Mouse (Mus musculus): ENCODE results near the gene Zbtb16. TPM values are rescaled to one million over a fixed set of nuclear protein-coding genes. Genes with fewer than 3 reads are reported as not detected.

Zbtb16 gene
- total and polyA plus RNA-seq, 3 experiments, result 15.7 to 150 (median 149) TPM

- WGBS, result 85% methylated on average over 9 of the region's 9 CpGs
- peak overlapping the region; percentile 17; the same call in 1 of the 2 replicates for H3K27ac ChIP-seq
- no peaks in the 10 kb centered on the region for H3K27me3 ChIP-seq (ENCODE audit: control insufficient read depth, insufficient read depth, low read length)
- peaks cover 9% of the 10 kb centered on the region for H3K79me2 ChIP-seq (replicated peaks; ENCODE audit: control insufficient read depth, insufficient read depth, low read length)
- TF ChIP-seq CTCF (IDR thresholded peaks at IDR 0.05) (no peak), POLR2A (IDR thresholded peaks at IDR 0.05; ENCODE audit: insufficient read depth, low read depth, low read length) (peak; percentile 33; the same call in 1 of the 2 replicates)
- H3K4me3 ChIP-seq, result no peak overlapping the region
- peak in 1 of 2 experiments; percentile 33 for DNase-seq
- H3K36me3 ChIP-seq (ENCODE audit: control insufficient read depth, insufficient read depth, low read length), result peaks cover 47% of the 10 kb centered on the region
- H3K9ac ChIP-seq (ENCODE audit: low read depth, low read length), result no peak overlapping the region
- intact Hi-C loops (cut with DNase I), result loop anchor here (5.0 kb wide), 1 partner anchor 34 kb away; no protein-coding TSS in a partner anchor
- peaks cover 58% of the 10 kb centered on the region for H3K4me1 ChIP-seq (ENCODE audit: control insufficient read depth, insufficient read depth, low read length)
These were observed 14.6 kb downstream of the Zbtb16 start for GRCm38 (mm10) chr9:48821431-48821830.

- 49% methylated on average over 3 of the region's 3 CpGs for WGBS
- H3K9ac ChIP-seq (ENCODE audit: low read depth, low read length), result no peak overlapping the region
- DNase-seq, result no peak
- no peak overlapping the region; the same call in 1 of the 2 replicates for H3K27ac ChIP-seq
- no peak for TF ChIP-seq POLR2A (IDR thresholded peaks at IDR 0.05; ENCODE audit: insufficient read depth, low read depth, low read length)
- no peak for TF ChIP-seq EP300 (IDR thresholded peaks at IDR 0.05; ENCODE audit: insufficient read depth, low read depth, low read length)
- no peak for TF ChIP-seq CTCF (IDR thresholded peaks at IDR 0.05)
- peaks cover 56% of the 10 kb centered on the region for H3K4me1 ChIP-seq (ENCODE audit: control insufficient read depth, insufficient read depth, low read length)
- H3K4me3 ChIP-seq, result no peak overlapping the region
- intact Hi-C loops (cut with DNase I), result loop anchor here (5.0 kb wide), 1 partner anchor 33 kb away; no protein-coding TSS in a partner anchor
- no peaks in the 10 kb centered on the region for H3K27me3 ChIP-seq (ENCODE audit: control insufficient read depth, insufficient read depth, low read length)
- peaks cover 8% of the 10 kb centered on the region for H3K79me2 ChIP-seq (replicated peaks; ENCODE audit: control insufficient read depth, insufficient read depth, low read length)
- peaks cover 40% of the 10 kb centered on the region for H3K36me3 ChIP-seq (ENCODE audit: control insufficient read depth, insufficient read depth, low read length)
These were observed 15.2 kb downstream of the Zbtb16 start for GRCm38 (mm10) chr9:48820791-48821190.

- Histone ChIP-seq H3K4me3 (no peak overlapping the region), H3K79me2 (replicated peaks; ENCODE audit: control insufficient read depth, insufficient read depth, low read length) (peaks cover 6% of the 10 kb centered on the region), H3K36me3 (ENCODE audit: control insufficient read depth, insufficient read depth, low read length) (peaks cover 35% of the 10 kb centered on the region), H3K9ac (ENCODE audit: low read depth, low read length) (no peak overlapping the region), H3K4me1 (ENCODE audit: control insufficient read depth, insufficient read depth, low read length) (peaks cover 55% of the 10 kb centered on the region), H3K27ac (no peak overlapping the region), H3K27me3 (ENCODE audit: control insufficient read depth, insufficient read depth, low read length) (no peaks in the 10 kb centered on the region)
- WGBS, result 77% methylated on average over 10 of the region's 10 CpGs
- TF ChIP-seq EP300 (IDR thresholded peaks at IDR 0.05; ENCODE audit: insufficient read depth, low read depth, low read length) (no peak), POLR2A (IDR thresholded peaks at IDR 0.05; ENCODE audit: insufficient read depth, low read depth, low read length) (no peak), CTCF (IDR thresholded peaks at IDR 0.05) (no peak)
- DNase-seq, result no peak
- intact Hi-C loops (cut with DNase I), result loop anchor here (2.0 to 5.0 kb wide), 3 partner anchors 15 to 57 kb away; no protein-coding TSS in a partner anchor
These were observed 16.3 kb downstream of the Zbtb16 start for GRCm38 (mm10) chr9:48819695-48820094.

GRCm38 (mm10) chr9:48819137-48819536, 16.9 kb downstream of the Zbtb16 start:
- 84% methylated on average over 3 of the region's 3 CpGs for WGBS
- Histone ChIP-seq H3K79me2 (replicated peaks; ENCODE audit: control insufficient read depth, insufficient read depth, low read length) (0 out of 2 replicates have a peak, but pooled peaks cover 4% of the 10 kb centered on the region), H3K4me1 (ENCODE audit: control insufficient read depth, insufficient read depth, low read length) (peaks cover 50% of the 10 kb centered on the region), H3K9ac (ENCODE audit: low read depth, low read length) (no peak overlapping the region), H3K27me3 (ENCODE audit: control insufficient read depth, insufficient read depth, low read length) (no peaks in the 10 kb centered on the region), H3K4me3 (no peak overlapping the region), H3K36me3 (ENCODE audit: control insufficient read depth, insufficient read depth, low read length) (peaks cover 34% of the 10 kb centered on the region), H3K27ac (no peak overlapping the region)
- no peak for DNase-seq
- intact Hi-C loops (cut with DNase I), result loop anchor here (2.0 to 5.0 kb wide), 2 partner anchors 16 to 57 kb away; no protein-coding TSS in a partner anchor
- TF ChIP-seq EP300 (IDR thresholded peaks at IDR 0.05; ENCODE audit: insufficient read depth, low read depth, low read length) (no peak), CTCF (IDR thresholded peaks at IDR 0.05) (no peak), POLR2A (IDR thresholded peaks at IDR 0.05; ENCODE audit: insufficient read depth, low read depth, low read length) (no peak)

GRCm38 (mm10) chr9:48817907-48818306, 18.1 kb downstream of the Zbtb16 start:
- 69% methylated on average over 4 of the region's 4 CpGs for WGBS
- H3K27ac ChIP-seq, result peak overlapping the region; percentile 71

GRCm38 (mm10) chr9:48817399-48817793, 18.6 kb downstream of the Zbtb16 start:
- peak in 1 of 2 experiments; percentile 78 for DNase-seq
- no peak for TF ChIP-seq CTCF (IDR thresholded peaks at IDR 0.05)
- peak; percentile 45; the same call in 1 of the 2 replicates for TF ChIP-seq EP300 (IDR thresholded peaks at IDR 0.05; ENCODE audit: insufficient read depth, low read depth, low read length)
- TF ChIP-seq POLR2A (IDR thresholded peaks at IDR 0.05; ENCODE audit: insufficient read depth, low read depth, low read length), result no peak; the same call in none of the 2 replicates
- intact Hi-C loops (cut with DNase I), result loop anchor here (5.0 kb wide), 1 partner anchor 55 kb away; no protein-coding TSS in a partner anchor
- Histone ChIP-seq H3K4me3 (no peak overlapping the region), H3K27me3 (ENCODE audit: control insufficient read depth, insufficient read depth, low read length) (no peaks in the 10 kb centered on the region), H3K4me1 (ENCODE audit: control insufficient read depth, insufficient read depth, low read length) (peaks cover 40% of the 10 kb centered on the region), H3K36me3 (ENCODE audit: control insufficient read depth, insufficient read depth, low read length) (peaks cover 29% of the 10 kb centered on the region), H3K79me2 (replicated peaks; ENCODE audit: control insufficient read depth, insufficient read depth, low read length) (peaks cover 3% of the 10 kb centered on the region; the same call in 1 of the 2 replicates), H3K27ac (peak overlapping the region; percentile 71), H3K9ac (ENCODE audit: low read depth, low read length) (peak overlapping the region; percentile 51)
- WGBS, result 31% methylated on average over 7 of the region's 7 CpGs

More at GRCm38 (mm10) chr9:48817907-48818306, 18.1 kb downstream of the Zbtb16 start:
- Histone ChIP-seq H3K27me3 (ENCODE audit: control insufficient read depth, insufficient read depth, low read length) (no peaks in the 10 kb centered on the region), H3K79me2 (replicated peaks; ENCODE audit: control insufficient read depth, insufficient read depth, low read length) (0 out of 2 replicates have a peak, but pooled peaks cover 3% of the 10 kb centered on the region), H3K9ac (ENCODE audit: low read depth, low read length) (no peak overlapping the region), H3K36me3 (ENCODE audit: control insufficient read depth, insufficient read depth, low read length) (peaks cover 29% of the 10 kb centered on the region), H3K4me1 (ENCODE audit: control insufficient read depth, insufficient read depth, low read length) (peaks cover 44% of the 10 kb centered on the region), H3K4me3 (no peak overlapping the region)
- TF ChIP-seq EP300 (IDR thresholded peaks at IDR 0.05; ENCODE audit: insufficient read depth, low read depth, low read length), result no peak
- TF ChIP-seq CTCF (IDR thresholded peaks at IDR 0.05), result no peak
- no peak for TF ChIP-seq POLR2A (IDR thresholded peaks at IDR 0.05; ENCODE audit: insufficient read depth, low read depth, low read length)
- intact Hi-C loops (cut with DNase I), result loop anchor here (2.0 to 5.0 kb wide), 2 partner anchors 17 to 56 kb away; no protein-coding TSS in a partner anchor
- DNase-seq, result no peak
